Comparison of ENCODE assay signal across 8 mouse cellular contexts in genomic region chr7:141392552-141393222, GRCm38 (mm10). TPM values are rescaled to one million over a fixed set of nuclear protein-coding genes. Genes with fewer than 3 reads are reported as not detected.
DNase-seq lines count a peak whose midpoint lies in the region; ATAC-seq lines count a peak whose summit lies in the region.

No protein-coding gene starts in this region.

- no peak for DNase-seq in kidney, adult 9 months
- DNase-seq in c-Kit-positive CD71-positive TER-119-negative erythroid progenitor cells, embryonic 14.5 days (ENCODE audit: low read depth), result peak; percentile 69
- no peak for DNase-seq in midbrain, embryonic 10.5 days (ENCODE audit: low spot score)
- no peak for DNase-seq in adrenal gland, adult 2 months
- no peak for DNase-seq in urinary bladder, postnatal 4 days (ENCODE audit: low spot score in 2 of 2)
- DNase-seq in kidney, postnatal 4 days, result no peak

- peak overlapping the region; percentile 71 for H3K4me3 ChIP-seq in kidney, embryonic 16.5 days (ENCODE audit: low read length)
- H3K4me3 ChIP-seq in hindbrain, embryonic 15.5 days, result peak overlapping the region; percentile 65
- peak overlapping the region; percentile 80 for H3K4me3 ChIP-seq in midbrain, embryonic 10.5 days

- ATAC-seq in kidney, embryonic 16.5 days (ENCODE audit: low FRiP score, low TSS enrichment), result peak; percentile 3; the same call in 1 of the 2 replicates
- ATAC-seq in hindbrain, embryonic 15.5 days (ENCODE audit: low FRiP score, low read depth), result no peak; the same call in 1 of the 2 replicates

- H3K4me2 ChIP-seq in kidney, embryonic 16.5 days (replicated peaks; ENCODE audit: low read depth, low read length), result peak overlapping the region; percentile 92
- H3K4me2 ChIP-seq in hindbrain, embryonic 15.5 days, result peak overlapping the region; percentile 97

- 37% methylated on average over 9 of the region's 9 CpGs for whole genome bisulfite sequencing in kidney, embryonic 16.5 days
- WGBS in hindbrain, embryonic 15.5 days, result 28% methylated on average over 9 of the region's 9 CpGs
- 37% methylated on average over 9 of the region's 9 CpGs for WGBS in midbrain, embryonic 10.5 days

- H3K27me3 ChIP-seq in kidney, embryonic 16.5 days (ENCODE audit: insufficient read depth, low read length), result no peaks in the 10 kb centered on the region
- H3K27me3 ChIP-seq in hindbrain, embryonic 15.5 days, result peaks cover 6% of the 10 kb centered on the region; the same call in 1 of the 2 replicates
- H3K27me3 ChIP-seq in midbrain, embryonic 10.5 days (ENCODE audit: low read depth, poor library complexity, severe bottlenecking), result peaks cover 30% of the 10 kb centered on the region; the same call in 1 of the 2 replicates

- peak overlapping the region; percentile 71 for H3K27ac ChIP-seq in kidney, embryonic 16.5 days (ENCODE audit: low read length)
- peak overlapping the region; percentile 85 for H3K27ac ChIP-seq in hindbrain, embryonic 15.5 days (replicated peaks)
- H3K27ac ChIP-seq in midbrain, embryonic 10.5 days (replicated peaks), result peak overlapping the region; percentile 88

- H3K9ac ChIP-seq in kidney, embryonic 16.5 days (replicated peaks; ENCODE audit: low read length), result peak overlapping the region; percentile 70
- H3K9ac ChIP-seq in hindbrain, embryonic 15.5 days, result peak overlapping the region; percentile 70

- peaks cover 12% of the 10 kb centered on the region for H3K36me3 ChIP-seq in kidney, embryonic 16.5 days (ENCODE audit: insufficient read depth, low read length)
- H3K36me3 ChIP-seq in hindbrain, embryonic 15.5 days, result peaks cover 13% of the 10 kb centered on the region
- H3K36me3 ChIP-seq in midbrain, embryonic 10.5 days, result peaks cover 18% of the 10 kb centered on the region

- H3K9me3 ChIP-seq in kidney, embryonic 16.5 days (ENCODE audit: low read length), result no peaks in the 10 kb centered on the region
- H3K9me3 ChIP-seq in hindbrain, embryonic 15.5 days, result no peaks in the 10 kb centered on the region
- no peaks in the 10 kb centered on the region for H3K9me3 ChIP-seq in midbrain, embryonic 10.5 days (replicated peaks)

- peaks cover 14% of the 10 kb centered on the region for H3K4me1 ChIP-seq in kidney, embryonic 16.5 days (ENCODE audit: insufficient read depth, low read length)
- H3K4me1 ChIP-seq in hindbrain, embryonic 15.5 days (replicated peaks), result peaks cover 19% of the 10 kb centered on the region
- peaks cover 21% of the 10 kb centered on the region for H3K4me1 ChIP-seq in midbrain, embryonic 10.5 days

RNA-seq across cellular contexts. Expression of gene Taldo1, which starts 0.7 kb away (rescaled TPM):
- polyA plus RNA-seq in kidney, embryonic 16.5 days (2015; fragmentation: Nextera tagmentation; extraction: Ambion mirVana), result 371 and 374 TPM in 2 replicates
- polyA plus RNA-seq in hindbrain, embryonic 15.5 days (2015; fragmentation: Nextera tagmentation; extraction: Ambion mirVana), result 286 and 298 TPM in 2 replicates
- polyA plus RNA-seq in midbrain, embryonic 10.5 days (2016; fragmentation: Nextera tagmentation; extraction: Ambion mirVana), result 339 and 342 TPM in 2 replicates
- 100 to 1,000 TPM; 640 to 700 TPM for total RNA-seq in adrenal gland, adult 2 months (2021)
- 260 and 309 TPM in 2 replicates for polyA plus RNA-seq in adrenal gland, adult 2 months (2012; rRNA removed)

RNA-seq across cellular contexts. Expression of gene Gatd1, which starts 21.2 kb away (rescaled TPM):
- polyA plus RNA-seq in kidney, embryonic 16.5 days (2015; fragmentation: Nextera tagmentation; extraction: Ambion mirVana), result 63.7 and 65.3 TPM in 2 replicates
- polyA plus RNA-seq in hindbrain, embryonic 15.5 days (2015; fragmentation: Nextera tagmentation; extraction: Ambion mirVana), result 52.5 and 53.3 TPM in 2 replicates
- polyA plus RNA-seq in midbrain, embryonic 10.5 days (2016; fragmentation: Nextera tagmentation; extraction: Ambion mirVana), result 45.1 and 47.0 TPM in 2 replicates
- 10 to 100 TPM; 29.7 to 41.1 TPM for total RNA-seq in adrenal gland, adult 2 months (2021)
- 49.5 and 58.2 TPM in 2 replicates for polyA plus RNA-seq in adrenal gland, adult 2 months (2012; rRNA removed)

RNA-seq across cellular contexts. Expression of gene Cend1, which starts 36.6 kb away (rescaled TPM):
- 3.0 TPM in 2 replicates for polyA plus RNA-seq in kidney, embryonic 16.5 days (2015; fragmentation: Nextera tagmentation; extraction: Ambion mirVana)
- 153 and 184 TPM in 2 replicates for polyA plus RNA-seq in hindbrain, embryonic 15.5 days (2015; fragmentation: Nextera tagmentation; extraction: Ambion mirVana)
- 8.9 and 15.1 TPM in 2 replicates for polyA plus RNA-seq in midbrain, embryonic 10.5 days (2016; fragmentation: Nextera tagmentation; extraction: Ambion mirVana)
- 1 to 10 TPM; 1.6 to 2.8 TPM for total RNA-seq in adrenal gland, adult 2 months (2021)
- polyA plus RNA-seq in adrenal gland, adult 2 months (2012; rRNA removed), result 1.00 and 1.2 TPM in 2 replicates

RNA-seq across cellular contexts. Expression of gene Slc25a22, which starts 45.0 kb away (rescaled TPM):
- polyA plus RNA-seq in kidney, embryonic 16.5 days (2015; fragmentation: Nextera tagmentation; extraction: Ambion mirVana), result 33.2 and 39.9 TPM in 2 replicates
- 94.0 and 107 TPM in 2 replicates for polyA plus RNA-seq in hindbrain, embryonic 15.5 days (2015; fragmentation: Nextera tagmentation; extraction: Ambion mirVana)
- 43.7 and 48.4 TPM in 2 replicates for polyA plus RNA-seq in midbrain, embryonic 10.5 days (2016; fragmentation: Nextera tagmentation; extraction: Ambion mirVana)
- 100 to 1,000 TPM; 125 to 172 TPM for total RNA-seq in adrenal gland, adult 2 months (2021)
- 234 and 236 TPM in 2 replicates for polyA plus RNA-seq in adrenal gland, adult 2 months (2012; rRNA removed)

RNA-seq across cellular contexts. Expression of gene Pidd1, which starts 51.1 kb away (rescaled TPM):
- 11.4 and 12.6 TPM in 2 replicates for polyA plus RNA-seq in kidney, embryonic 16.5 days (2015; fragmentation: Nextera tagmentation; extraction: Ambion mirVana)
- 3.9 and 4.5 TPM in 2 replicates for polyA plus RNA-seq in hindbrain, embryonic 15.5 days (2015; fragmentation: Nextera tagmentation; extraction: Ambion mirVana)
- 18.8 and 20.9 TPM in 2 replicates for polyA plus RNA-seq in midbrain, embryonic 10.5 days (2016; fragmentation: Nextera tagmentation; extraction: Ambion mirVana)
- total RNA-seq in adrenal gland, adult 2 months (2021), result 1 to 10 TPM; 1.4 to 1.5 TPM
- 9.2 and 11.2 TPM in 2 replicates for polyA plus RNA-seq in adrenal gland, adult 2 months (2012; rRNA removed)
